Mouse (Mus musculus): ENCODE measurements around the gene Gm49416. TPM values are rescaled to one million over a fixed set of nuclear protein-coding genes. Genes with fewer than 3 reads are reported as not detected.

Gene Gm49416
- polyA plus RNA-seq, 1 experiment from 2014 or later = not detected

- ATAC-seq (ENCODE audit: extremely low read depth, insufficient number of reproducible peaks, low FRiP score, low TSS enrichment) = peak; percentile 78
- Histone ChIP-seq H3K4me2 (peak within 1 kb of the TSS; percentile 82), H3K4me1 (peaks cover 39% of the 10 kb centered on the region), H3K9me3 (no peaks in the 10 kb centered on the region), H3K36me3 (peaks cover 58% of the 10 kb centered on the region), H3K27me3 (replicated peaks) (no peaks in the 10 kb centered on the region), H3K4me3 (peak within 1 kb of the TSS; percentile 92), H3K9ac (peak within 1 kb of the TSS; percentile 98), H3K27ac (replicated peaks) (peak within 1 kb of the TSS; percentile 98)
- WGBS = under 1% methylated on average over 64 of the region's 64 CpGs
Measured at GRCm38 (mm10) chr19:8941515-8942217, 52.9 kb downstream of the Gm49416 start, which contains the start of gene Mta2. Mta2 (plus strand) TSS chr19:8941875.

- H3K27me3 ChIP-seq (replicated peaks) = no peaks in the 10 kb centered on the region
- peak overlapping the region; percentile 82 for H3K4me2 ChIP-seq
- WGBS = under 1% methylated on average over 46 of the region's 46 CpGs
- peak overlapping the region; percentile 98 for H3K9ac ChIP-seq
- H3K9me3 ChIP-seq = no peaks in the 10 kb centered on the region
- H3K36me3 ChIP-seq = peaks cover 58% of the 10 kb centered on the region
- H3K27ac ChIP-seq (replicated peaks) = peak overlapping the region; percentile 98
- H3K4me3 ChIP-seq = peak overlapping the region; percentile 92
- ATAC-seq (ENCODE audit: extremely low read depth, insufficient number of reproducible peaks, low FRiP score, low TSS enrichment) = peak; percentile 20; the same call in 1 of the 2 replicates
- peaks cover 39% of the 10 kb centered on the region for H3K4me1 ChIP-seq
Measured at GRCm38 (mm10) chr19:8942276-8942964, 53.7 kb downstream of the Gm49416 start.

- H3K4me2 ChIP-seq = peak overlapping the region; percentile 82
- no peaks in the 10 kb centered on the region for H3K9me3 ChIP-seq
- peak overlapping the region; percentile 98; the same call in 1 of the 2 replicates for H3K27ac ChIP-seq (replicated peaks)
- peak overlapping the region; percentile 92 for H3K4me3 ChIP-seq
- H3K4me1 ChIP-seq = peaks cover 39% of the 10 kb centered on the region
- no peaks in the 10 kb centered on the region for H3K27me3 ChIP-seq (replicated peaks)
- H3K9ac ChIP-seq = peak overlapping the region; percentile 98
- peaks cover 59% of the 10 kb centered on the region for H3K36me3 ChIP-seq
- 60% methylated on average over 2 of the region's 2 CpGs for WGBS
- ATAC-seq (ENCODE audit: extremely low read depth, insufficient number of reproducible peaks, low FRiP score, low TSS enrichment) = no peak
Measured at GRCm38 (mm10) chr19:8943047-8943446, 54.3 kb downstream of the Gm49416 start.

GRCm38 (mm10) chr19:8944062-8944461 lies 55.3 kb downstream of the Gm49416 start:
- 36% methylated on average over 5 of the region's 5 CpGs for WGBS
- Histone ChIP-seq H3K4me1 (peaks cover 39% of the 10 kb centered on the region), H3K27ac (replicated peaks) (peak overlapping the region; percentile 46), H3K9ac (peak overlapping the region; percentile 98), H3K9me3 (no peaks in the 10 kb centered on the region), H3K36me3 (peaks cover 59% of the 10 kb centered on the region), H3K27me3 (replicated peaks) (no peaks in the 10 kb centered on the region), H3K4me2 (peak overlapping the region; percentile 82), H3K4me3 (peak overlapping the region; percentile 92)
- ATAC-seq (ENCODE audit: extremely low read depth, insufficient number of reproducible peaks, low FRiP score, low TSS enrichment) = no peak

- 29% methylated on average over 5 of the region's 5 CpGs for WGBS
- Histone ChIP-seq H3K27ac (replicated peaks) (peak overlapping the region; percentile 55), H3K4me3 (peak overlapping the region; percentile 92), H3K4me2 (peak overlapping the region; percentile 82), H3K9me3 (no peaks in the 10 kb centered on the region), H3K27me3 (replicated peaks) (no peaks in the 10 kb centered on the region), H3K4me1 (peaks cover 39% of the 10 kb centered on the region), H3K36me3 (peaks cover 59% of the 10 kb centered on the region), H3K9ac (peak overlapping the region; percentile 98)
- ATAC-seq (ENCODE audit: extremely low read depth, insufficient number of reproducible peaks, low FRiP score, low TSS enrichment) = no peak
Measured at GRCm38 (mm10) chr19:8944750-8945149, 56.0 kb downstream of the Gm49416 start.

Small RNA genes lying within 50 kb of the gene (microRNA-seq; reads per million reads assigned to microRNA genes)
- not detected for gene Mir5136

Other genes starting within 250 kb of the Gm49416 start
- 0.04 TPM in 1 of 2 replicates, not detected in the other for gene Chrm1, start 225.1 kb upstream of the Gm49416 start, polyA plus RNA-seq (2015; fragmentation: Nextera tagmentation; extraction: Ambion mirVana)
- 72.8 and 74.8 TPM in 2 replicates for gene Slc3a2, start 165.6 kb upstream of the Gm49416 start, polyA plus RNA-seq (2015; fragmentation: Nextera tagmentation; extraction: Ambion mirVana)
- gene Wdr74, start 153.1 kb upstream of the Gm49416 start, polyA plus RNA-seq (2015; fragmentation: Nextera tagmentation; extraction: Ambion mirVana) = 54.1 and 60.0 TPM in 2 replicates
- 1.3 and 1.4 TPM in 2 replicates for gene 1700092M07Rik, start 148.2 kb upstream of the Gm49416 start, polyA plus RNA-seq (2015; fragmentation: Nextera tagmentation; extraction: Ambion mirVana)
- gene Stx5a, start 147.5 kb upstream of the Gm49416 start, polyA plus RNA-seq (2015; fragmentation: Nextera tagmentation; extraction: Ambion mirVana) = 81.1 and 87.5 TPM in 2 replicates
- gene Nxf1, start 131.9 kb upstream of the Gm49416 start, polyA plus RNA-seq (2015; fragmentation: Nextera tagmentation; extraction: Ambion mirVana) = 123 and 124 TPM in 2 replicates
- gene Tmem223, start 117.9 kb upstream of the Gm49416 start, polyA plus RNA-seq (2015; fragmentation: Nextera tagmentation; extraction: Ambion mirVana) = 154 and 167 TPM in 2 replicates
- 54.5 and 60.7 TPM in 2 replicates for gene Tmem179b, start 114.5 kb upstream of the Gm49416 start, polyA plus RNA-seq (2015; fragmentation: Nextera tagmentation; extraction: Ambion mirVana)
- 18.2 and 19.6 TPM in 2 replicates for gene Taf6l, start 102.5 kb upstream of the Gm49416 start, polyA plus RNA-seq (2015; fragmentation: Nextera tagmentation; extraction: Ambion mirVana)
- 129 and 143 TPM in 2 replicates for gene Polr2g, start 90.3 kb upstream of the Gm49416 start, polyA plus RNA-seq (2015; fragmentation: Nextera tagmentation; extraction: Ambion mirVana)
- gene Zbtb3, start 86.4 kb upstream of the Gm49416 start, polyA plus RNA-seq (2015; fragmentation: Nextera tagmentation; extraction: Ambion mirVana) = 3.7 and 3.9 TPM in 2 replicates
- gene Ttc9c, start 69.6 kb upstream of the Gm49416 start, polyA plus RNA-seq (2015; fragmentation: Nextera tagmentation; extraction: Ambion mirVana) = 32.9 and 38.9 TPM in 2 replicates
- gene Hnrnpul2, start 68.9 kb upstream of the Gm49416 start, polyA plus RNA-seq (2015; fragmentation: Nextera tagmentation; extraction: Ambion mirVana) = 2.9 TPM in 2 replicates
- not detected in 2 replicates for gene AC129217.1, start 59.2 kb upstream of the Gm49416 start, polyA plus RNA-seq (2015; fragmentation: Nextera tagmentation; extraction: Ambion mirVana)
- 44.6 and 45.3 TPM in 2 replicates for gene Bscl2, start 51.5 kb upstream of the Gm49416 start, polyA plus RNA-seq (2015; fragmentation: Nextera tagmentation; extraction: Ambion mirVana)
- 2.2 TPM in 2 replicates for gene Gng3, start 49.7 kb upstream of the Gm49416 start, polyA plus RNA-seq (2015; fragmentation: Nextera tagmentation; extraction: Ambion mirVana)
- gene Lrrn4cl, start 38.2 kb upstream of the Gm49416 start, polyA plus RNA-seq (2015; fragmentation: Nextera tagmentation; extraction: Ambion mirVana) = 0.79 and 0.88 TPM in 2 replicates
- gene Ubxn1, start 17.4 kb upstream of the Gm49416 start, polyA plus RNA-seq (2015; fragmentation: Nextera tagmentation; extraction: Ambion mirVana) = 112 and 139 TPM in 2 replicates
- gene Uqcc3, start 8.0 kb upstream of the Gm49416 start, polyA plus RNA-seq (2015; fragmentation: Nextera tagmentation; extraction: Ambion mirVana) = 56.6 and 62.6 TPM in 2 replicates
- gene Lbhd1, start 5.2 kb upstream of the Gm49416 start, polyA plus RNA-seq (2015; fragmentation: Nextera tagmentation; extraction: Ambion mirVana) = 48.2 and 49.5 TPM in 2 replicates
- gene Gm49403, start 5.0 kb upstream of the Gm49416 start, polyA plus RNA-seq (2015; fragmentation: Nextera tagmentation; extraction: Ambion mirVana) = not detected in 2 replicates
- gene 1810009A15Rik, start 73 bp upstream of the Gm49416 start, polyA plus RNA-seq (2015; fragmentation: Nextera tagmentation; extraction: Ambion mirVana) = 61.9 and 71.3 TPM in 2 replicates
- gene Ints5, start 4.1 kb downstream of the Gm49416 start, polyA plus RNA-seq (2015; fragmentation: Nextera tagmentation; extraction: Ambion mirVana) = 23.9 and 25.5 TPM in 2 replicates
- 63.5 and 63.8 TPM in 2 replicates for gene Ganab, start 9.1 kb downstream of the Gm49416 start, polyA plus RNA-seq (2015; fragmentation: Nextera tagmentation; extraction: Ambion mirVana)
- gene B3gat3, start 31.4 kb downstream of the Gm49416 start, polyA plus RNA-seq (2015; fragmentation: Nextera tagmentation; extraction: Ambion mirVana) = 40.6 and 41.4 TPM in 2 replicates
- gene Rom1, start 40.4 kb downstream of the Gm49416 start, polyA plus RNA-seq (2015; fragmentation: Nextera tagmentation; extraction: Ambion mirVana) = 2.4 and 2.7 TPM in 2 replicates
- 14.4 and 14.9 TPM in 2 replicates for gene Eml3, start 40.6 kb downstream of the Gm49416 start, polyA plus RNA-seq (2015; fragmentation: Nextera tagmentation; extraction: Ambion mirVana)
- 83.6 and 88.0 TPM in 2 replicates for gene Mta2, start 52.9 kb downstream of the Gm49416 start, polyA plus RNA-seq (2015; fragmentation: Nextera tagmentation; extraction: Ambion mirVana)
- 16.3 and 17.1 TPM in 2 replicates for gene Tut1, start 64.9 kb downstream of the Gm49416 start, polyA plus RNA-seq (2015; fragmentation: Nextera tagmentation; extraction: Ambion mirVana)
- 251 and 281 TPM in 2 replicates for gene Eef1g, start 78.1 kb downstream of the Gm49416 start, polyA plus RNA-seq (2015; fragmentation: Nextera tagmentation; extraction: Ambion mirVana)
- gene Ahnak, start 100.4 kb downstream of the Gm49416 start, polyA plus RNA-seq (2015; fragmentation: Nextera tagmentation; extraction: Ambion mirVana) = 22.8 TPM in 2 replicates
- gene Scgb1a1, start 199.0 kb downstream of the Gm49416 start, polyA plus RNA-seq (2015; fragmentation: Nextera tagmentation; extraction: Ambion mirVana) = not detected in 2 replicates
- gene Asrgl1, start 246.7 kb downstream of the Gm49416 start, polyA plus RNA-seq (2015; fragmentation: Nextera tagmentation; extraction: Ambion mirVana) = 12.6 and 13.7 TPM in 2 replicates

Data from heart, embryonic 13.5 days (tissue).